8 mouse cellular contexts compared by ENCODE assay signal in genomic region chr19:36903377-36903776, GRCm38 (mm10). TPM values are rescaled to one million over a fixed set of nuclear protein-coding genes. Genes with fewer than 3 reads are reported as not detected.
DNase-seq lines count a peak whose midpoint lies in the region; ATAC-seq and TF ChIP-seq lines count a peak whose summit lies in the region.

No protein-coding gene starts in this region.

- no peak for DNase-seq in embryonic facial prominence, embryonic 14.5 days (ENCODE audit: low spot score)
- DNase-seq in layer of hippocampus, postnatal 25 days (ENCODE audit: extremely low spot score in 1 of 2, low spot score in 1 of 2), result no peak
- DNase-seq in layer of hippocampus, postnatal 14 days (ENCODE audit: low spot score in 2 of 2), result no peak

- no peaks in the 10 kb centered on the region for H3K27me3 ChIP-seq in intestine, postnatal 0 days (replicated peaks; ENCODE audit: control insufficient read depth, insufficient read depth, low read length)
- H3K27me3 ChIP-seq in intestine, embryonic 16.5 days (replicated peaks; ENCODE audit: control insufficient read depth, insufficient read depth, low read length), result no peaks in the 10 kb centered on the region
- no peaks in the 10 kb centered on the region for H3K27me3 ChIP-seq in embryonic facial prominence, embryonic 14.5 days (replicated peaks; ENCODE audit: control insufficient read depth, insufficient read depth, low read length)
- no peaks in the 10 kb centered on the region for H3K27me3 ChIP-seq in hindbrain, embryonic 12.5 days
- H3K27me3 ChIP-seq in midbrain, embryonic 13.5 days, result no peaks in the 10 kb centered on the region; the same call in 1 of the 2 replicates

- no peaks in the 10 kb centered on the region for H3K9me3 ChIP-seq in intestine, postnatal 0 days (ENCODE audit: control insufficient read depth)
- H3K9me3 ChIP-seq in intestine, embryonic 16.5 days (ENCODE audit: control insufficient read depth, low read length), result no peaks in the 10 kb centered on the region
- no peaks in the 10 kb centered on the region for H3K9me3 ChIP-seq in embryonic facial prominence, embryonic 14.5 days (ENCODE audit: control insufficient read depth, low read length)
- no peaks in the 10 kb centered on the region for H3K9me3 ChIP-seq in hindbrain, embryonic 12.5 days (replicated peaks)
- H3K9me3 ChIP-seq in midbrain, embryonic 13.5 days, result no peaks in the 10 kb centered on the region

- TF ChIP-seq CTCF in intestine, postnatal 0 days (IDR thresholded peaks at IDR 0.05; ENCODE audit: low read depth), result no peak

- 47% methylated on average over 7 of the region's 7 CpGs for WGBS in intestine, postnatal 0 days
- WGBS in intestine, embryonic 16.5 days, result 45% methylated on average over 7 of the region's 7 CpGs
- 33% methylated on average over 7 of the region's 7 CpGs for WGBS in embryonic facial prominence, embryonic 14.5 days
- WGBS in hindbrain, embryonic 12.5 days, result 28% methylated on average over 7 of the region's 7 CpGs
- 35% methylated on average over 7 of the region's 7 CpGs for WGBS in midbrain, embryonic 13.5 days

- no peaks in the 10 kb centered on the region for H3K4me1 ChIP-seq in intestine, postnatal 0 days (replicated peaks; ENCODE audit: control insufficient read depth, insufficient read depth, low read length)
- no peaks in the 10 kb centered on the region for H3K4me1 ChIP-seq in intestine, embryonic 16.5 days (ENCODE audit: control insufficient read depth, insufficient read depth, low read length)
- H3K4me1 ChIP-seq in embryonic facial prominence, embryonic 14.5 days (ENCODE audit: control insufficient read depth, insufficient read depth, low read length), result 0 out of 2 replicates have a peak, but pooled peaks cover 5% of the 10 kb centered on the region
- 0 out of 2 replicates have a peak, but pooled peaks cover 6% of the 10 kb centered on the region for H3K4me1 ChIP-seq in hindbrain, embryonic 12.5 days
- peaks cover 16% of the 10 kb centered on the region for H3K4me1 ChIP-seq in midbrain, embryonic 13.5 days (replicated peaks)

- H3K36me3 ChIP-seq in intestine, postnatal 0 days (ENCODE audit: control insufficient read depth, insufficient read depth), result no peaks in the 10 kb centered on the region
- H3K36me3 ChIP-seq in intestine, embryonic 16.5 days (ENCODE audit: control insufficient read depth, insufficient read depth, low read length), result no peaks in the 10 kb centered on the region
- H3K36me3 ChIP-seq in embryonic facial prominence, embryonic 14.5 days (ENCODE audit: control insufficient read depth, insufficient read depth, low read length), result no peaks in the 10 kb centered on the region
- no peaks in the 10 kb centered on the region for H3K36me3 ChIP-seq in hindbrain, embryonic 12.5 days
- H3K36me3 ChIP-seq in midbrain, embryonic 13.5 days, result no peaks in the 10 kb centered on the region

- no peak overlapping the region for H3K4me3 ChIP-seq in intestine, postnatal 0 days (ENCODE audit: low read depth, low read length)
- H3K4me3 ChIP-seq in intestine, embryonic 16.5 days (ENCODE audit: low read length), result no peak overlapping the region
- peak overlapping the region; percentile 58 for H3K4me3 ChIP-seq in embryonic facial prominence, embryonic 14.5 days (ENCODE audit: low read depth, low read length)
- H3K4me3 ChIP-seq in hindbrain, embryonic 12.5 days, result no peak overlapping the region
- H3K4me3 ChIP-seq in midbrain, embryonic 13.5 days (replicated peaks), result peak overlapping the region; percentile 48

- H3K27ac ChIP-seq in intestine, postnatal 0 days (ENCODE audit: low read depth, low read length), result no peak overlapping the region
- H3K27ac ChIP-seq in intestine, embryonic 16.5 days (ENCODE audit: low read length), result no peak overlapping the region
- no peak overlapping the region for H3K27ac ChIP-seq in embryonic facial prominence, embryonic 14.5 days (replicated peaks; ENCODE audit: low read depth, low read length)
- H3K27ac ChIP-seq in hindbrain, embryonic 12.5 days, result peak overlapping the region; percentile 79; the same call in 1 of the 2 replicates
- H3K27ac ChIP-seq in midbrain, embryonic 13.5 days, result peak overlapping the region; percentile 80

- no peak for ATAC-seq in intestine, postnatal 0 days
- ATAC-seq in intestine, embryonic 16.5 days, result no peak
- no peak for ATAC-seq in embryonic facial prominence, embryonic 14.5 days (ENCODE audit: low read depth)
- no peak for ATAC-seq in hindbrain, embryonic 12.5 days (ENCODE audit: low FRiP score)
- no peak for ATAC-seq in midbrain, embryonic 13.5 days
- no peak for ATAC-seq in erythroblast, adult 5-6 weeks (replicated peaks; ENCODE audit: low FRiP score, poor library complexity, severe bottlenecking)

- peak overlapping the region; percentile 99; the same call in 1 of the 2 replicates for H3K4me2 ChIP-seq in intestine, postnatal 0 days (replicated peaks; ENCODE audit: low read depth)
- no peak overlapping the region for H3K4me2 ChIP-seq in intestine, embryonic 16.5 days (ENCODE audit: low read depth, low read length)
- H3K4me2 ChIP-seq in embryonic facial prominence, embryonic 14.5 days (ENCODE audit: low read depth, low read length), result peak overlapping the region; percentile 88
- H3K4me2 ChIP-seq in hindbrain, embryonic 12.5 days (replicated peaks), result peak overlapping the region; percentile 60
- H3K4me2 ChIP-seq in midbrain, embryonic 13.5 days (replicated peaks), result peak overlapping the region; percentile 72

- no peak overlapping the region for H3K9ac ChIP-seq in intestine, postnatal 0 days (ENCODE audit: low read depth, low read length)
- no peak overlapping the region for H3K9ac ChIP-seq in intestine, embryonic 16.5 days (ENCODE audit: low read depth, low read length)
- H3K9ac ChIP-seq in embryonic facial prominence, embryonic 14.5 days (ENCODE audit: low read depth, low read length), result peak overlapping the region; percentile 72; the same call in 1 of the 2 replicates
- no peak overlapping the region for H3K9ac ChIP-seq in hindbrain, embryonic 12.5 days
- peak overlapping the region; percentile 67; the same call in 1 of the 2 replicates for H3K9ac ChIP-seq in midbrain, embryonic 13.5 days (replicated peaks)

RNA-seq across cellular contexts. Expression of gene Fgfbp3, which starts 16.0 kb away (rescaled TPM):
- 2.7 and 2.9 TPM in 2 replicates for polyA plus RNA-seq in intestine, postnatal 0 days (2015; fragmentation: Nextera tagmentation; extraction: Ambion mirVana)
- 3.1 and 3.5 TPM in 2 replicates for polyA plus RNA-seq in intestine, embryonic 16.5 days (2015; fragmentation: Nextera tagmentation; extraction: Ambion mirVana)
- polyA plus RNA-seq in embryonic facial prominence, embryonic 14.5 days (2014; fragmentation: Nextera tagmentation; extraction: Ambion mirVana), result 3.3 and 4.1 TPM in 2 replicates
- polyA plus RNA-seq in hindbrain, embryonic 12.5 days (2016; fragmentation: Nextera tagmentation; extraction: Ambion mirVana), result 42.7 and 49.9 TPM in 2 replicates
- 45.5 and 47.5 TPM in 2 replicates for polyA plus RNA-seq in midbrain, embryonic 13.5 days (2015; fragmentation: Nextera tagmentation; extraction: Ambion mirVana)
- 3.5 and 4.2 TPM in 2 replicates for total RNA-seq in erythroblast, adult 5-6 weeks (2015; ENCODE audit: low replicate concordance)
- 1.1 and 2.8 TPM in 2 replicates for total RNA-seq in erythroblast, adult 5-6 weeks (2017; ENCODE audit: low replicate concordance)
- total RNA-seq in layer of hippocampus, postnatal 25 days (2021), result 1 to 10 TPM; 6.5 to 7.4 TPM
- total RNA-seq in layer of hippocampus, postnatal 14 days (2021), result 1 to 10 TPM; 6.3 to 8.2 TPM

RNA-seq across cellular contexts. Expression of gene Btaf1, which starts 22.5 kb away (rescaled TPM):
- polyA plus RNA-seq in intestine, postnatal 0 days (2015; fragmentation: Nextera tagmentation; extraction: Ambion mirVana), result 3.0 and 3.4 TPM in 2 replicates
- polyA plus RNA-seq in intestine, embryonic 16.5 days (2015; fragmentation: Nextera tagmentation; extraction: Ambion mirVana), result 5.8 and 6.3 TPM in 2 replicates
- polyA plus RNA-seq in embryonic facial prominence, embryonic 14.5 days (2014; fragmentation: Nextera tagmentation; extraction: Ambion mirVana), result 12.2 and 12.5 TPM in 2 replicates
- 17.2 and 17.6 TPM in 2 replicates for polyA plus RNA-seq in hindbrain, embryonic 12.5 days (2016; fragmentation: Nextera tagmentation; extraction: Ambion mirVana)
- 11.4 and 12.3 TPM in 2 replicates for polyA plus RNA-seq in midbrain, embryonic 13.5 days (2015; fragmentation: Nextera tagmentation; extraction: Ambion mirVana)
- 43.6 and 57.3 TPM in 2 replicates for total RNA-seq in erythroblast, adult 5-6 weeks (2015; ENCODE audit: low replicate concordance)
- 117 and 148 TPM in 2 replicates for total RNA-seq in erythroblast, adult 5-6 weeks (2017; ENCODE audit: low replicate concordance)
- 10 to 100 TPM; 21.2 to 22.4 TPM for total RNA-seq in layer of hippocampus, postnatal 25 days (2021)
- total RNA-seq in layer of hippocampus, postnatal 14 days (2021), result 10 to 100 TPM; 19.4 to 20.4 TPM

Comparison
In these comparisons a context has a peak if more than half of its experiments do, and no peak if none do; other contexts are left out.
1. H3K27ac ChIP-seq: peak in hindbrain, embryonic 12.5 days (single experiment) and midbrain, embryonic 13.5 days (single experiment); none in intestine, postnatal 0 days (single experiment), intestine, embryonic 16.5 days (single experiment) and embryonic facial prominence, embryonic 14.5 days (single experiment).
2. H3K4me3 ChIP-seq: peak in embryonic facial prominence, embryonic 14.5 days (single experiment) and midbrain, embryonic 13.5 days (single experiment); none in intestine, postnatal 0 days (single experiment), intestine, embryonic 16.5 days (single experiment) and hindbrain, embryonic 12.5 days (single experiment).
3. H3K9ac ChIP-seq: peak in embryonic facial prominence, embryonic 14.5 days (single experiment) and midbrain, embryonic 13.5 days (single experiment); none in intestine, postnatal 0 days (single experiment), intestine, embryonic 16.5 days (single experiment) and hindbrain, embryonic 12.5 days (single experiment).